Mouse (Mus musculus): ENCODE measurements around the gene Cntnap2. TPM values are rescaled to one million over a fixed set of nuclear protein-coding genes. Genes with fewer than 3 reads are reported as not detected.
A peak's percentile ranks its signal among the peaks of the same experiment; 100 is the strongest.

Cntnap2 gene
- polyA plus RNA-seq, 1 experiment from 2014 or later, result 0.63 TPM

DNA sequence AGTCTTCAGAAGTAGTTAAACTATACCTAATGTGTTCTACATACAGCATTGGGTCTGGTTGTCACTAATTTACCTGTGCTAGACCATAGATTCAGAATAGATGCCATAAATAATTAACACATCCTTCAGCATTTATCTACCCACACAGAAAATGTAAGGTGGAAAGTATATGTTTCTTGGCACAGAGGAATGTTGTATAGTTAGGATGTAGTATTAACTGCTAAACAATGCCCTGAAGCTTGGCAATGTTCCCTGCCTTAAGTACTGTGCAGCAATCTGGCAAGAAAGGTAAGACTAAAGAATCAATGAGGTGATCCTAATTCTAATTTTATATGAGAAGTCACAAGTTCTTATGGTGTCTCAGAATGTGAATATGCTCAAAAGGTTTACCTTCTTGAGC, 529.9 kb downstream of the Cntnap2 start:
- Histone ChIP-seq H3K4me1 (no peaks in the 10 kb centered on the region), H3K27me3 (replicated peaks) (no peaks in the 10 kb centered on the region), H3K4me3 (no peak overlapping the region), H3K9ac (no peak overlapping the region), H3K9me3 (no peaks in the 10 kb centered on the region), H3K36me3 (no peaks in the 10 kb centered on the region), H3K4me2 (no peak overlapping the region), H3K27ac (replicated peaks) (no peak overlapping the region)
- no peak for ATAC-seq (ENCODE audit: extremely low read depth, insufficient number of reproducible peaks, low FRiP score, low TSS enrichment)

GRCm38 (mm10) chr6:45647017-45647416, 587.9 kb downstream of the Cntnap2 start:
- H3K27ac ChIP-seq (replicated peaks), result no peak overlapping the region
- no peaks in the 10 kb centered on the region for H3K4me1 ChIP-seq
- no peaks in the 10 kb centered on the region for H3K27me3 ChIP-seq (replicated peaks)
- ATAC-seq (ENCODE audit: extremely low read depth, insufficient number of reproducible peaks, low FRiP score, low TSS enrichment), result no peak
- no peak overlapping the region for H3K4me2 ChIP-seq
- no peaks in the 10 kb centered on the region for H3K36me3 ChIP-seq
- no peaks in the 10 kb centered on the region for H3K9me3 ChIP-seq
- H3K9ac ChIP-seq, result no peak overlapping the region
- no peak overlapping the region for H3K4me3 ChIP-seq

DNA sequence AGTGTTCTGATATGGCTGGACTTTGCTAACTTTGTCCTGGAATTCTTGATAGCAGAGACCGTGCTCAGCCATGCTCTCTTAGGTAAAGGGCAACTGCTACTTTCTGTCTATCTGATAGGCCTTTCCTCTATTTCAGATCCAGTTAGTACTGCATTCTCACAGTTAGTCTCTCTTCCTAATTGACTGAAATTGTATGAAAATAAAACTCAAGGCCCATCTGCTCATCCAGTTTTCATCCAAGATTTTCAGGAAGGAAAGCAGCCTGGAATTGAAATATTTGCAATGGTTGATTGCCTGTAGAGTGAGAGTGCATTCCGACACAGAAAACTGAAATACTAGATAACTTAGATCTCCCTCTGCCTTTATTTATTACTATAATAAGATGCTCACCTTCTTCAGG, 589.3 kb downstream of the Cntnap2 start:
- Histone ChIP-seq H3K36me3 (no peaks in the 10 kb centered on the region), H3K9ac (no peak overlapping the region), H3K4me3 (no peak overlapping the region), H3K4me1 (no peaks in the 10 kb centered on the region), H3K27me3 (replicated peaks) (no peaks in the 10 kb centered on the region), H3K9me3 (no peaks in the 10 kb centered on the region), H3K4me2 (no peak overlapping the region), H3K27ac (replicated peaks) (no peak overlapping the region)
- ATAC-seq (ENCODE audit: extremely low read depth, insufficient number of reproducible peaks, low FRiP score, low TSS enrichment), result no peak
- WGBS, result 74% methylated on average over 2 of the region's 2 CpGs

DNA sequence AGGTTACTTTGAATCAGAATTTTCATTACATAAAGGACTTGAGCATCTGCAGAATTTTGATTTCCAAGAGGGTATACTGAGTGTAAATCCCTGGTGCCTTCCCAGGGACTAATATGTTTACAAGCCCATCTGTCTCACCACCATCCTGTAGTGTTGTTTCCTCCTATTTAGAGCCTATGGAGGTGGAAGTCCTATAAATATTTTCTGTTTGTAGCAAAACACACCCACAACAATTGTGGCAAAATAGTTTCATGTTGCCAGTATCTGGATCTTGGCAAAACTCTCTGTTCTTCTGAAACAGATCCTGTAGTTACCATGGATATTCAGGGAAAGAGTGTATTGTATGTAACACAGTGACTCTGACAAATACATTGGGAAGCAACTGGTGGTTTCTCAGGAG, 641.1 kb downstream of the Cntnap2 start:
- no peaks in the 10 kb centered on the region for H3K9me3 ChIP-seq
- H3K36me3 ChIP-seq, result no peaks in the 10 kb centered on the region
- no peak overlapping the region for H3K9ac ChIP-seq
- H3K4me3 ChIP-seq, result no peak overlapping the region
- ATAC-seq (ENCODE audit: extremely low read depth, insufficient number of reproducible peaks, low FRiP score, low TSS enrichment), result no peak
- H3K27ac ChIP-seq (replicated peaks), result no peak overlapping the region
- no peaks in the 10 kb centered on the region for H3K27me3 ChIP-seq (replicated peaks)
- no peak overlapping the region for H3K4me2 ChIP-seq
- H3K4me1 ChIP-seq, result no peaks in the 10 kb centered on the region

DNA sequence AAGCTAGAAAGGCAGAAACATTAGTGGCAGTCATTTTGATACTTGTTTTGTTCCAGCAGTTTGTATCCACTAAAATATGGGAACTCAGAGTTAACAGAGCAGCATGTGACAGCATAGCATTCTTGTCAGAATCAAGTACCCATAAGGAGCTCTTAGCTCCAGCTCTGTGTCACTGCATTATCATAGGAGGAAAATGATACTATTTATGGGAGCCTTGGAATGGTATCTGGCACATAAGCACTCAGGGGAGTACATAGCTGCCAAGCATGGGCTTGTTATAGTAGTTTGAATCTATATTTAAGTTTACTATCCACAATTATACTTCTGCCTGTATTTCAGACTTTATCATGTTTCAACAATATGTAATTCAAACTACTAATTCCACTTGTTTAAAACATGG, 732.5 kb downstream of the Cntnap2 start:
- peaks cover 4% of the 10 kb centered on the region; the same call in 1 of the 2 replicates for H3K4me1 ChIP-seq
- no peak overlapping the region for H3K4me3 ChIP-seq
- no peaks in the 10 kb centered on the region for H3K36me3 ChIP-seq
- peak overlapping the region; percentile 69 for H3K27ac ChIP-seq (replicated peaks)
- ATAC-seq (ENCODE audit: extremely low read depth, insufficient number of reproducible peaks, low FRiP score, low TSS enrichment), result no peak
- H3K9ac ChIP-seq, result no peak overlapping the region
- no peaks in the 10 kb centered on the region for H3K9me3 ChIP-seq
- H3K27me3 ChIP-seq (replicated peaks), result no peaks in the 10 kb centered on the region
- no peak overlapping the region for H3K4me2 ChIP-seq

GRCm38 (mm10) chr6:45841626-45842341, 782.6 kb downstream of the Cntnap2 start:
- no peak overlapping the region for H3K27ac ChIP-seq (replicated peaks)
- no peaks in the 10 kb centered on the region for H3K4me1 ChIP-seq
- no peak overlapping the region for H3K4me2 ChIP-seq
- no peak overlapping the region for H3K9ac ChIP-seq
- no peaks in the 10 kb centered on the region for H3K27me3 ChIP-seq (replicated peaks)
- ATAC-seq (ENCODE audit: extremely low read depth, insufficient number of reproducible peaks, low FRiP score, low TSS enrichment), result no peak
- WGBS, result 71% methylated on average over 4 of the region's 4 CpGs
- H3K36me3 ChIP-seq, result no peaks in the 10 kb centered on the region
- no peaks in the 10 kb centered on the region for H3K9me3 ChIP-seq
- no peak overlapping the region for H3K4me3 ChIP-seq

DNA sequence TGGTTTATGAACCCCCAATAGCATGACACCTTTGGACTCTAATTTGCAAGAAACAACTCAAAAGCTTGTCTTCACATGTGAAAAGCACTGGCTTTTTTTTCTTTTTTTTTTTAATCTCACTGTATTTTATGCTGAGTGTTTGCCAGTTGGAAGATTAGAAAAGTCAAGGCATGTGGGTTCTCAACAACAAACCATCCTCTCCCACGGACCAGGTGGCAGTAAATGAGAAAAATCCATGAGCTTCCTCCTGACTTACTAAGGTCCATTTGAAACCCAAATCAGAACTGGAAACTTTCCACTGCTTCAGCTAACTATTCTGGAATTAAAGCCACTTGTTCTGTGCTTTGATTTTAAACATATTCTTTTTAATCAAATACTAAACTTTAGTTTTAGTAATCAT, 784.6 kb downstream of the Cntnap2 start:
- H3K27ac ChIP-seq (replicated peaks), result no peak overlapping the region
- H3K4me3 ChIP-seq, result no peak overlapping the region
- H3K4me2 ChIP-seq, result no peak overlapping the region
- no peaks in the 10 kb centered on the region for H3K9me3 ChIP-seq
- no peak for ATAC-seq (ENCODE audit: extremely low read depth, insufficient number of reproducible peaks, low FRiP score, low TSS enrichment)
- no peak overlapping the region for H3K9ac ChIP-seq
- no peaks in the 10 kb centered on the region for H3K4me1 ChIP-seq
- 68% methylated on average over 1 of the region's 1 CpGs for WGBS
- no peaks in the 10 kb centered on the region for H3K27me3 ChIP-seq (replicated peaks)
- H3K36me3 ChIP-seq, result no peaks in the 10 kb centered on the region

DNA sequence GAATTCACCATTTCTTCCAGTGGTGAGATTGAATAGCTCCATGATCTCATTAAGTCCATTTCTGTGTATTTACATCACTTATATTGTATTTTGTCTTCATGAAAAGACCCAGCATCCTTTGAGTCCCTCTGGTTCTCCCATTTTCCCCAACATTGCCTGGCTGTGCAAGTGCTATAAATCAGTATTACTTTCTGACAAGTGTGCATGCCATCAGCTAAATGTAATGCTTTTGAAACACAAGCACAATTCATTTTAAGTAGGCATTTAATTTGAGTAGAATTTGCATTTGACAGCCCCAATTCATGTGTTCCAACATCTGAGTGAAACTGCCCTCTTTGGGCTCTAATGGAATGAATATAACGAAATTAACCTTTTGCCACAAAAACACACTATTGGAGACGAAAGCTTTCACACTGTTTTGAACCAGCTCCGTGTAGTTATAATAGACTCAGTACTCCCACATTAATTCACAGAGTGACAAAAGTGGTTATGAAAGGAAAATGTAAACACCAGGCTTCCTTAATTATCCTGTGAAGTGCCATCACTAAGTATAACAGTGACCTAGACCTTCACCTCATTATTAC, 812.3 kb downstream of the Cntnap2 start:
- Histone ChIP-seq H3K9me3 (no peaks in the 10 kb centered on the region), H3K4me3 (no peak overlapping the region), H3K36me3 (no peaks in the 10 kb centered on the region), H3K4me1 (no peaks in the 10 kb centered on the region), H3K4me2 (no peak overlapping the region), H3K27ac (replicated peaks) (no peak overlapping the region), H3K27me3 (replicated peaks) (no peaks in the 10 kb centered on the region), H3K9ac (no peak overlapping the region)
- 64% methylated on average over 3 of the region's 3 CpGs for WGBS
- no peak for ATAC-seq (ENCODE audit: extremely low read depth, insufficient number of reproducible peaks, low FRiP score, low TSS enrichment)

GRCm38 (mm10) chr6:45885486-45885885, 826.3 kb downstream of the Cntnap2 start:
- no peak overlapping the region for H3K4me2 ChIP-seq

GRCm38 (mm10) chr6:45887901-45888300, 828.7 kb downstream of the Cntnap2 start:
- Histone ChIP-seq H3K4me1 (no peaks in the 10 kb centered on the region), H3K27ac (replicated peaks) (no peak overlapping the region), H3K27me3 (replicated peaks) (no peaks in the 10 kb centered on the region), H3K36me3 (no peaks in the 10 kb centered on the region), H3K4me2 (no peak overlapping the region), H3K4me3 (no peak overlapping the region), H3K9ac (no peak overlapping the region), H3K9me3 (no peaks in the 10 kb centered on the region)
- ATAC-seq (ENCODE audit: extremely low read depth, insufficient number of reproducible peaks, low FRiP score, low TSS enrichment), result no peak
- WGBS, result 62% methylated on average over 3 of the region's 3 CpGs

More at GRCm38 (mm10) chr6:45885486-45885885, 826.3 kb downstream of the Cntnap2 start:
- Histone ChIP-seq H3K4me1 (no peaks in the 10 kb centered on the region), H3K4me3 (no peak overlapping the region), H3K9ac (no peak overlapping the region), H3K27me3 (replicated peaks) (no peaks in the 10 kb centered on the region), H3K36me3 (no peaks in the 10 kb centered on the region), H3K9me3 (no peaks in the 10 kb centered on the region), H3K27ac (replicated peaks) (no peak overlapping the region)
- WGBS, result 71% methylated on average over 1 of the region's 1 CpGs
- no peak for ATAC-seq (ENCODE audit: extremely low read depth, insufficient number of reproducible peaks, low FRiP score, low TSS enrichment)

DNA sequence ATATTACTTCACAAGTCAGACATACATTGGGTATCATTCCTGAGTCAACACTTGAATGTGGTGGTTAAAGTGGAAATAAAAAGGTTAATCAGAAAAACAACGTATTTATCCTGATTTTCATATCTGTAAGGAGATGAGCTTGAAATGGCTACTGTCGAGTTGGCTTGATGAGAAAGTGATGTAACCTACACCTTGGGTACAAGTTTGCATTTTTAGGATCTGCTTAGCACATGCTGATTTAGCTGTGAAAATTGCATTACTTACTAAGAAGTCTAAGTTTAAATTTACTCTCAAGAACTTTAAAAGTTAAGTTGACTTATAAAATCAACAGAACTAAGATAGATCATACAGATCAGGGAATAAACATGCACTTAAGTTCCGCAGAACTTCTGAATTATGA, 879.1 kb downstream of the Cntnap2 start:
- no peaks in the 10 kb centered on the region for H3K9me3 ChIP-seq
- H3K4me1 ChIP-seq, result no peaks in the 10 kb centered on the region
- H3K27ac ChIP-seq (replicated peaks), result no peak overlapping the region
- no peak for ATAC-seq (ENCODE audit: extremely low read depth, insufficient number of reproducible peaks, low FRiP score, low TSS enrichment)
- H3K4me3 ChIP-seq, result no peak overlapping the region
- H3K36me3 ChIP-seq, result no peaks in the 10 kb centered on the region
- H3K4me2 ChIP-seq, result no peak overlapping the region
- H3K27me3 ChIP-seq (replicated peaks), result no peaks in the 10 kb centered on the region
- H3K9ac ChIP-seq, result no peak overlapping the region
- WGBS, result 68% methylated on average over 3 of the region's 3 CpGs

DNA sequence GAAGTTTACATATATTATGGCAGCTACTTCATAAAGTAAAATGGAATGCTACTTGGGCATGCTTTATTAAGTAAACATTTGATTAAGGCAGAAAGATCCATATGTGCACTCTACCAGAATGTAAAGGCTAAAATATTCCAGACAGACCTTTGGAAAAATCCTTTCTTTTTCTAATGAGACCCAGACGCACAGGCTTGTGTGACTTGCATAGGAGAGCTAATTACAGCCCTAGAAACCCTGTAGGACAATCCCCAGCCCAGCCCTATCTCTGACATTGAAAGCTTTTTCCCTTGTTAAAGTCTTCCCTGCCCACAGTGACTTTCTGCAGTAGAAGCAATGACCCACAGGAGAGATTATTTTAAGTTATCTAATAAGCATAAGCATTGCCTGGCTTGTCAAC, 879.6 kb downstream of the Cntnap2 start:
- no peaks in the 10 kb centered on the region for H3K27me3 ChIP-seq (replicated peaks)
- WGBS, result 71% methylated on average over 1 of the region's 1 CpGs
- ATAC-seq (ENCODE audit: extremely low read depth, insufficient number of reproducible peaks, low FRiP score, low TSS enrichment), result no peak

More for the DNA sequence above, 879.6 kb downstream of the Cntnap2 start:
- Histone ChIP-seq H3K4me2 (no peak overlapping the region), H3K27ac (replicated peaks) (no peak overlapping the region), H3K4me3 (no peak overlapping the region), H3K4me1 (no peaks in the 10 kb centered on the region), H3K9ac (no peak overlapping the region), H3K9me3 (no peaks in the 10 kb centered on the region), H3K36me3 (no peaks in the 10 kb centered on the region)
